In genomic region chr8:93809686-93810027, GRCm38 (mm10) we compare ENCODE assay signal across 8 mouse cellular contexts. TPM values are rescaled to one million over a fixed set of nuclear protein-coding genes. Genes with fewer than 3 reads are reported as not detected.
DNase-seq lines count a peak whose midpoint lies in the region; ATAC-seq and TF ChIP-seq lines count a peak whose summit lies in the region.

TSS of gene Gnao1 (plus strand) at chr8:93809966.

- H3K4me1 ChIP-seq in thymus, adult 2 months (replicated peaks; ENCODE audit: control insufficient read depth, insufficient read depth, low read length), result peaks cover 8% of the 10 kb centered on the region
- peaks cover 29% of the 10 kb centered on the region for H3K4me1 ChIP-seq in limb, embryonic 12.5 days (replicated peaks)
- H3K4me1 ChIP-seq in stomach, embryonic 16.5 days (ENCODE audit: control insufficient read depth, insufficient read depth, low read length), result peaks cover 15% of the 10 kb centered on the region

- no peaks in the 10 kb centered on the region for H3K9me3 ChIP-seq in limb, embryonic 12.5 days
- H3K9me3 ChIP-seq in stomach, embryonic 16.5 days (replicated peaks; ENCODE audit: control insufficient read depth, low read length), result no peaks in the 10 kb centered on the region

- no peak for TF ChIP-seq CTCF in gastrocnemius, adult 2 months (IDR thresholded peaks at IDR 0.05)
- TF ChIP-seq CTCF in thymus, adult 2 months (IDR thresholded peaks at IDR 0.05; ENCODE audit: borderline replicate concordance, control insufficient read depth, extremely low read depth, insufficient read depth, low read length, poor library complexity), result no peak

- intact Hi-C loops in gastrocnemius, adult 2 months (cut with DNase I), result loop anchor here (5.0 kb wide), 2 partner anchors 123 to 147 kb away; no protein-coding TSS in a partner anchor
- intact Hi-C loops in heart, postnatal 25 days (cut with DNase I), result loop anchor here (2.0 kb wide), 1 partner anchor 147 kb away; no protein-coding TSS in a partner anchor

- peak within 1 kb of the TSS; percentile 86 for H3K4me3 ChIP-seq in gastrocnemius, adult 2 months
- H3K4me3 ChIP-seq in thymus, adult 2 months (ENCODE audit: control insufficient read depth, insufficient read depth, low read length), result peak within 1 kb of the TSS; percentile 43
- peak within 1 kb of the TSS; percentile 66 for H3K4me3 ChIP-seq in limb, embryonic 12.5 days (replicated peaks)
- H3K4me3 ChIP-seq in stomach, embryonic 16.5 days (replicated peaks; ENCODE audit: low read length), result peak within 1 kb of the TSS; percentile 71

- TF ChIP-seq POLR2A in thymus, adult 2 months (IDR thresholded peaks at IDR 0.05; ENCODE audit: control insufficient read depth, extremely low read depth, insufficient read depth, low read length, poor library complexity), result no peak

- peak within 1 kb of the TSS; percentile 65 for H3K9ac ChIP-seq in limb, embryonic 12.5 days (replicated peaks)
- H3K9ac ChIP-seq in stomach, embryonic 16.5 days (ENCODE audit: low read length), result peak within 1 kb of the TSS; percentile 79

- H3K27me3 ChIP-seq in thymus, adult 2 months (ENCODE audit: control insufficient read depth, insufficient read depth, low read length), result peaks cover 19% of the 10 kb centered on the region
- peaks cover 54% of the 10 kb centered on the region for H3K27me3 ChIP-seq in limb, embryonic 12.5 days
- peaks cover 15% of the 10 kb centered on the region for H3K27me3 ChIP-seq in stomach, embryonic 16.5 days (ENCODE audit: control insufficient read depth, insufficient read depth, low read length)

- H3K36me3 ChIP-seq in thymus, adult 2 months (ENCODE audit: control insufficient read depth, insufficient read depth, low read length), result no peaks in the 10 kb centered on the region
- no peaks in the 10 kb centered on the region for H3K36me3 ChIP-seq in limb, embryonic 12.5 days
- H3K36me3 ChIP-seq in stomach, embryonic 16.5 days (ENCODE audit: control insufficient read depth, insufficient read depth, low read length), result no peaks in the 10 kb centered on the region

- 11% methylated on average over 9 of the region's 9 CpGs for WGBS in thymus, adult 2 months
- WGBS in limb, embryonic 12.5 days, result 13% methylated on average over 9 of the region's 9 CpGs
- 14% methylated on average over 9 of the region's 9 CpGs for WGBS in stomach, embryonic 16.5 days

- DNase-seq in gastrocnemius, adult 2 months, result no peak
- no peak for DNase-seq in gastrocnemius, adult 8-10 months (ENCODE audit: low spot score in 2 of 2)
- DNase-seq in thymus, adult 2 months, result no peak
- DNase-seq in thymus, postnatal 0 days (ENCODE audit: low spot score), result no peak
- DNase-seq in heart, postnatal 25 days (ENCODE audit: low spot score), result no peak
- DNase-seq in right cerebral cortex, postnatal 25 days, result no peak

- H3K27ac ChIP-seq in gastrocnemius, adult 2 months, result peak within 1 kb of the TSS; percentile 84
- H3K27ac ChIP-seq in thymus, adult 2 months (ENCODE audit: control insufficient read depth, insufficient read depth, low read length), result no peak within 1 kb of the TSS
- H3K27ac ChIP-seq in limb, embryonic 12.5 days, result no peak within 1 kb of the TSS
- H3K27ac ChIP-seq in stomach, embryonic 16.5 days (ENCODE audit: low read length), result peak within 1 kb of the TSS; percentile 39; the same call in 1 of the 2 replicates

- no peak for ATAC-seq in limb, embryonic 12.5 days (ENCODE audit: insufficient number of reproducible peaks, insufficient read depth, low FRiP score, low TSS enrichment, low read depth)
- no peak for ATAC-seq in stomach, embryonic 16.5 days (ENCODE audit: insufficient read depth, low FRiP score)

- peak within 1 kb of the TSS; percentile 86 for H3K4me2 ChIP-seq in limb, embryonic 12.5 days
- H3K4me2 ChIP-seq in stomach, embryonic 16.5 days (ENCODE audit: low read depth, low read length), result peak within 1 kb of the TSS; percentile 79

RNA-seq across cellular contexts. Expression of gene Gnao1, which starts in this region (rescaled TPM):
- 1 to 10 TPM; 7.5 to 7.7 TPM for total RNA-seq in gastrocnemius, adult 2 months (2021)
- 1 to 10 TPM; 3.5 to 5.0 (median 4.5) TPM for total RNA-seq in gastrocnemius, adult 8-10 months (2022)
- 2.3 and 2.5 TPM in 2 replicates for polyA plus RNA-seq in thymus, adult 2 months (2012; rRNA removed)
- 0.60 and 0.63 TPM in 2 replicates for polyA plus RNA-seq in thymus, postnatal 0 days (2015; fragmentation: Nextera tagmentation; extraction: Ambion mirVana)
- 10 to 100 TPM; 26.0 to 27.4 TPM for total RNA-seq in heart, postnatal 25 days (2021)
- 2.0 and 2.6 TPM in 2 replicates for polyA plus RNA-seq in limb, embryonic 12.5 days (2016; fragmentation: Nextera tagmentation; extraction: Ambion mirVana)
- 11.6 and 11.7 TPM in 2 replicates for polyA plus RNA-seq in stomach, embryonic 16.5 days (2015; fragmentation: Nextera tagmentation; extraction: Ambion mirVana)

Comparison
In these comparisons a context has a peak if more than half of its experiments do, and no peak if none do; other contexts are left out.
1. H3K27ac ChIP-seq: peak in gastrocnemius, adult 2 months (single experiment) and stomach, embryonic 16.5 days (single experiment); none in thymus, adult 2 months (single experiment) and limb, embryonic 12.5 days (single experiment).
2. Peak in every context shown above with its lines, with median percentiles within 50 percentile points of each other: H3K4me3 ChIP-seq.